Mouse (Mus musculus): Measurements from ENCODE around the gene Map3k11.
"Not testable (repeated sequence)": the region's sequence is repeated elsewhere in the genome, so short reads cannot be mapped to it uniquely, and the experiment has no call there.

The Map3k11 gene

DNA sequence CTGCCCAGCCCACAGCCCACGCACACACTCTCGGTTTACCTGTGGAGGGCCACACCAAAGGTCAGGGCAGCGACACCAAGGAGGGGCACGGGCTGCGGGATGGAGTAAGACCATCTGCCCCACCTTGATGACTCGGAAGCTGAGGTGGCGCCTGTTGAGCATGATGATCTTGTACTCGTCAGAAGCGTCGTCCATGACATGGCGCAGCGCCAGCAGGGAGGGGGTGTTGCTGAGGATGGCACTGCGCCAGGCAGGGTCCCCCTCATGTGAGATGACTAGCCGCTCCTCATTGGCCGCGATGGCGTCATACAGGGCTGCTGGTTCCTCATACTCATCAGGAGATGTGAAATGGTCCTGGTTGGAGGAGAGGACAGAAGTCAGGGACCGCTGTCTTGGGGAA lies 22.2 kb upstream of the Map3k11 start:
- DNase-seq (ENCODE audit: low spot score) = peak; percentile 74

DNA sequence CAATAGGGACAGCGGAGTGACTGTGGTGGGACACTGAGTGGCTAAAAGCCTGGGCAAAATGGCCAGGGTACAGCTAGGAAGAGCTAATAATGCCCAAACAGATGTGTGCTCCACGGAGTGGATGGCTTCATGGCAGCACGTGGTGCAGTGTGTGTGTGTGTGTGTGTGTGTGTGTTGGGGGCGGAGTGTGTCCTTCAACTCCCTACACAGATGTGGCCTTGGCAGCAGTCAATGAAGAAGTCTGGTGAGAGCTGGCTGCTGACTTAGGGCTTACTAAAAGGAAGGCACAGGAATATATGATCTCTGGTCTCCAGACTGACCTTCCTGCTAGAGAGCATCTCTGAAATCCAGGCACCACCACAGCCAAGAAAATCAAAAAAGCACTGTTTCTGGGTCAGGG lies 20.2 kb upstream of the Map3k11 start:
- DNase-seq (ENCODE audit: low spot score) = no peak

DNA sequence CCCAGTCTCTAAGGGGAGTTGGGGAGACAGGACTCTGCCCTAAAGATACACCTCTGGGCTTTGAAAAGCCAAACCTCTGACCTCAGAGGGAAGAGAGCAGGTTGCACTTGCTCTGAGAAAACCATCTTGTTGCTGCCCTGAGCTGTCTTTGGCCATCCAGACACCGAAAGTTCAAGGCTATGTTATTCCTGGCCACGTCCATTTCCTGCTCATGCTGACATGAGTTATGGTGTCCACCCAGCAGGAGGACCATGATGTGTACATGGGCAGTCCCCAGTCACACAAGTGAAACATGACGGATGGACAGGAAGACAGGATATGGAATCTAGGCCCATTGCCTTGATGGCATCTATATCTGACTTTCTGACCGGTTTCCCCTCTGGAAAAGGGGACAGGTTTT lies 8.1 kb upstream of the Map3k11 start:
- no peak for DNase-seq (ENCODE audit: low spot score)

DNA sequence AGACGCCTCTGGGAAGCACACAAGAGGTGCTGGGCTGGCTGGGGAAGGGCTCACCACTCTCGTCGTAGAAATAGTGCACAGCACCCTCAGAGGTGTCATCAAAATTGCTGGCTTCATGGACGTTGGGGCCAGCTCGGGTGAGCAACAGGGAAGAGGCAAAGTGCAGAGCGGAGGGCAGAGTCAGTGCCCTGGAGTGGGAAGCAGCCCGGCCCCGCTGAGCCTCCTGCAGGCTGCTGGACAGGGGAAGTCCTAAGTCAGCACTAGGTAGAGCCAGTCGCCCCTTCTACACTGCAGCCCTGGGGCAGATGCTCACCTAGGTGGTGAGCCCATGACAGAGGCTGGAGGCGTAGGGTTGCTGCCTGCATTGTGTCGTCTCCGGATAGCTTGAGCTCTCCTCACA lies 4.3 kb upstream of the Map3k11 start:
- DNase-seq (ENCODE audit: low spot score) = no peak

DNA sequence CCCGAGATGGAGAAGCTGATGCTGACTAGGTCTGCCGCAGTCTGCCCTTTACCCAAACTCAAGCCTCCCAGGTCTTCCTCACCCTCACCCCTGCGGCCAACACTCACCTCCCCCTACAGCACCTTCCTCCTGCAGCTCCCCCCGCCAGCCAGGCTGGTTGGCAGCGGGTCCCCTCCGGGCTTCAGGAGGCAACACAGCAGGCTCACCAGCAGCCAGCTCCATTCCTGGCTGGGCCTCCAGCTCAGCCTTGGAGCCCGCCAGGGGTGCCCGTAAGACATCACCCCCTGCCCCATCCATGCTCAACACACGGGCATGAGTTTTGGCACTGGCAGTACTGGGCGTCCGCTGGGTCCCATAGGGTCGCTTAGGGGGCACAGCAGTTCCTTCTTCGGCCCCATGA lies 3.6 kb upstream of the Map3k11 start:
- no peak for DNase-seq (ENCODE audit: low spot score)

DNA sequence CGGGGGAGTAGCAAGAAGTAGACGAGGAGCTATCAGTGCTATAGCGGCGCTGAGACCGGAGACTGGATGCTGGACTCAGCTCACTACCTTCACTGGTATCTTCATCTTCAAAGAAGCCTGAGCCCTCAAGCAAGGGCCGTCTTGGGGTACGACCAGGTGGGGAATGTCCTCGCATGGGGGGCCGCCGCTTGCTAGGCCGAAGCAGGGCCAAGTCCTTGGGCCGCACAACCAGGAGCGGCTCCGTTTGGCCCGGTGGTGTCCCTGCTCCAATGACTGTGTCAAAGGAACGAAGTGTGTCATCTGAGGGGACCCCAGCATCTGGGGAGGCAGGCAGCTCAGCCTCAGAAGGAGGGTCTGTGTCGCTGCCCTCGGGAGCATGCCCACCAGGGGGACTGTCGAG lies 3.1 kb upstream of the Map3k11 start:
- no peak for DNase-seq (ENCODE audit: low spot score)

DNA sequence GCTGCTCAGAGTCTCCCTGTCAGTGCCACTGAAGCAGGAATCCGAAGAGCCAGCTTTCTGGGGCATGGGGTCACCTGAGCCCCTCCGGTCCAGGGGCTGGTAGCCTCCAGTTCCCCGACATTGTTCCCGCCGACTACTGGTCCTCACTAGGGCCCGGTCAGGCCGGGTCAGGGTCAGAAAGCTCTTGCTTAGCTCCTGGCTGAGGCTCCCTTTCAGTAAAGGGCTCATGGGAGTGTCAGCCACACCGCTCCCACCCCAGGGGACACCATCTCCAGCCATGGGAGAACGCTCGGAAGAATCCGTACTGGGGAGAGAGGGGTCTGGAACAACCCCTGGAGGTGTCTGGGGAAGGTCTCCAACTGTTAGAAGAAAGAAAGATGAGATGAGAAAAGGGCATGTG lies 2.7 kb upstream of the Map3k11 start:
- no peak for DNase-seq (ENCODE audit: low spot score)

DNA sequence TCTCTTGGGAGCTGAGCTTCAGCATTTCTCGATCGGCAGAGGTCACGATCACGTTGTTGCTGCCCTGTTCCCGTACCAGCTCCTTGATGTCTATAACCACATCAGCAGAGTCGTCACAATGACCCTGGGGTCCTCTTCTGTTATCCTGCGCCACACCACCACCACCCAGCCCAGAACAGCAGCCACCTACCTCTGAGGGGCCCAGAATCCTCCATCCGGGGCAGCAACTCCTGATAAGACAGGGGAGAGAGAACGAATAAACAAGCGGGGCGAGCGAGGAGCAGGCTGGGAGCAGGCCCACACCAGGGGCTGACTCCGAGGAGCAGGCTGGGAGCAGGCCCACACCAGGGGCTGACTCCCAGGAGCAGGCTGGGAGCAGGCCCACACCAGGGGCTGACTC lies 2.1 kb upstream of the Map3k11 start:
- DNase-seq (ENCODE audit: low spot score) = no peak

DNA sequence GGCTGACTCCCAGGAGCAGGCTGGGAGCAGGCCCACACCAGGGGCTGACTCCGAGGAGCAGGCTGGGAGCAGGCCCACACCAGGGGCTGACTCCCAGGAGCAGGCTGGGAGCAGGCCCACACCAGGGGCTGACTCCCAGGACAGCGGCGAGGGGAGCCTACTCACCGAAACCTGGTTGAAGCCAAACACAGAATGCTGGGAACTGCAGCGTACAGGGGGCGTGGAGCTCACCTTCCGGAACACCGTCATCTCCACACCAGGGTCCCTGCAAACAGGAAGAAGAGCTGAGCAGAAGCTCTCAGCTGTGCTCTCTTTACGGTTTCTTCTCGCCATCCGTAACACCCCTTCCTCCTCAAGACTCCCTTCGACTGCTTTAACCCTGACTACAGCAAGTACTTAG lies 1.6 kb upstream of the Map3k11 start:
- not testable (repeated sequence) for DNase-seq (ENCODE audit: low spot score)

DNA sequence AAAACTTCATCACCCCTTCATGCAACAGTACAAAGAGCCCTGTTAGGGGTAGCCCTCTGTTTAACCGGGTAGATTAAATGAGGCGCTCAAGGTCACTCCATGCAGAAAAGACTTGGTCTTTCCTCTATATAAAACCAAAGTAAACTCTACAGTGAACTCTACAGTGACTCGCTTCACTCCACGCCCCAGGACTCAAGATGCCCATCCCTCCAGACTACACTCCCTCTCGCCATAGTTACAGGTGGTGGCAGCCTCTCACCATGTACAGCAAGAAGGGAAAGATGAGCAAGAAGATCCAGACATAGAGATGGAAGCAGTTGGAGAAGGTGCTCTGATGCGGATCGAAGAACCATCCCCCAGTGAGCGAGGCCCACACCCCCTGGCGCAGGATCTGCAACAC lies 804 bp upstream of the Map3k11 start:
- no peak for DNase-seq (ENCODE audit: low spot score)

DNA sequence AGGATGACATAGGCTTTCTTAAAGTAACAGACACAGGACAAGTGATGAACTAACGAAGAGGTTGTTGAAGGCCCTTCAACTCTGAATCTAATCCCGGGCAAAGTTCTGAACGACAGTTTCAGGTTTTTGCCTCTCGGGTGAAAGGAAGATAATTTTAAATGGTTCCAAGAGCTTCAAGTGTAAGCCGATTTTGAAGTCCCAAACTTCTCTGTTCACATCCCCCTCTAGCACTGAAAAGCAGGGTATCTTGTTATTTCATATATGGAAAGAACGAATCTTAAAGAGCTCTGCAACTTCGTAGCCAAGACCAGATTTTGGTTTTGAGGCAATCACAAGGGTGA lies 516 bp downstream of the Map3k11 start:
- DNase-seq (ENCODE audit: low spot score) = no peak

DNA sequence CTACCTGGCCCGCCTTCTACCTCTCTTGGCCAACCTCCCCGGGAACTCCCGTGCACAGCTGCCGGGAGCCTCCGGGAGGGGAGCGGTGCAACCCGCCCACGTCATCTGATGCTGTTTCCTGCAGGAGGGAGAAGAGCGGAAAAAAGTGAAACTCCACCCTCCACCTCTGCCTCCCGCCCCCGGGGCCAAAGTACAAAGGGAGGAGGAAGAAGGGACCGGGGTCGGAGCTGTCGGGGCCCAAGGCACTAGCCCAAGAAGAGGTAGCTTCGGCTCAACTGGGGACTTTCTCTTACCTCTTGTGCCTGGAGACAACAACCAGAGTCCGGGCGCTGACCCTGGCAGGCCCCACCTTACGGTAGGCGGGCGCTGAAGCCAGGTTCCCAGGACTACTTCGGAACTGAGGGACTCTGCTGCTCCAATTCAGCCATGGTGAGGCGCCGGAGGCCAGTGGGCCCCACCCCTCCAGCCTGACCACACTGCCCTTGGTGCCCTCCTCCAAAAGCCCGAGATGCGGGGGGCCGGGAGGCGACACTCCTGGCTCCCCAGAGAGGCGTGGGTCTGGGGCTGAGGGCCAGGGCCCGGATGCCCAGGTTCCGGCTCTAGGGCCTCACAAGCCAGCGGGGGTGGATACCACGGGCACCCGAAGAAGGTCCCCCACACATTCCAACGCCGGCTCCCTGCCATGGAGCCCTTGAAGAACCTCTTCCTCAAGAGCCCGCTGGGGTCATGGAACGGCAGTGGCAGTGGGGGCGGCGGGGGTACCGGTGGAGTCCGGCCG lies 1.2 kb downstream of the Map3k11 start:
- DNase-seq (ENCODE audit: low spot score) = peak; percentile 87

DNA sequence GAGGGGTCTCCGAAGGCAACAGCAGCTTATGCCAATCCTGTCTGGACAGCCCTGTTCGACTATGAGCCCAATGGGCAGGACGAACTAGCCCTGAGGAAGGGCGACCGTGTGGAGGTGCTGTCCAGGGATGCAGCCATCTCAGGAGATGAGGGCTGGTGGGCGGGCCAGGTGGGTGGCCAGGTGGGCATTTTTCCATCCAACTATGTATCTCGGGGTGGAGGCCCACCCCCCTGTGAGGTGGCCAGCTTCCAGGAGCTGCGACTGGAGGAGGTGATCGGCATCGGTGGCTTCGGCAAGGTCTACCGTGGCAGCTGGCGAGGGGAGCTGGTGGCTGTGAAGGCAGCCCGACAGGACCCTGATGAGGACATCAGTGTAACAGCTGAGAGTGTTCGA lies 1.8 kb downstream of the Map3k11 start:
- no peak for DNase-seq (ENCODE audit: low spot score)

DNA sequence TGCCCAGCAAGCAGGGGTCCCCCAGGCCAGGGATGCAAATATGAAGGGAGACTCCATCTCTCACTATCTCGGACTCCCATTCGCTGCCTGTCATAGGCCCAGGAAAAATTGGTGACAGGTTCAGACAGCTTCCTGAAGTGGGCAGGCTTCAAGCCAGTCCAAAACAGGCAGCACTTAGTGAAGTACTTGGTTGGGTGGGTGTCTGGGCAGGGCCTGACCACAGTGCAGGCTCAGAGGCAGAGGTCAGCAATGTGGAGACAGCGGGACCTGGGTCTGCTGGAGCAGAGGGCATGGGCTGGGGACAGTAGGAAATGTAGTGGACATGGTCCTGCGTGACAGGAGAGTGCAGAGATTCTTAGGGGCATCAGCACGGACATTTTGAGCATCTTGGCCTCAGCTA lies 3.1 kb downstream of the Map3k11 start:
- no peak for DNase-seq (ENCODE audit: low spot score)

DNA sequence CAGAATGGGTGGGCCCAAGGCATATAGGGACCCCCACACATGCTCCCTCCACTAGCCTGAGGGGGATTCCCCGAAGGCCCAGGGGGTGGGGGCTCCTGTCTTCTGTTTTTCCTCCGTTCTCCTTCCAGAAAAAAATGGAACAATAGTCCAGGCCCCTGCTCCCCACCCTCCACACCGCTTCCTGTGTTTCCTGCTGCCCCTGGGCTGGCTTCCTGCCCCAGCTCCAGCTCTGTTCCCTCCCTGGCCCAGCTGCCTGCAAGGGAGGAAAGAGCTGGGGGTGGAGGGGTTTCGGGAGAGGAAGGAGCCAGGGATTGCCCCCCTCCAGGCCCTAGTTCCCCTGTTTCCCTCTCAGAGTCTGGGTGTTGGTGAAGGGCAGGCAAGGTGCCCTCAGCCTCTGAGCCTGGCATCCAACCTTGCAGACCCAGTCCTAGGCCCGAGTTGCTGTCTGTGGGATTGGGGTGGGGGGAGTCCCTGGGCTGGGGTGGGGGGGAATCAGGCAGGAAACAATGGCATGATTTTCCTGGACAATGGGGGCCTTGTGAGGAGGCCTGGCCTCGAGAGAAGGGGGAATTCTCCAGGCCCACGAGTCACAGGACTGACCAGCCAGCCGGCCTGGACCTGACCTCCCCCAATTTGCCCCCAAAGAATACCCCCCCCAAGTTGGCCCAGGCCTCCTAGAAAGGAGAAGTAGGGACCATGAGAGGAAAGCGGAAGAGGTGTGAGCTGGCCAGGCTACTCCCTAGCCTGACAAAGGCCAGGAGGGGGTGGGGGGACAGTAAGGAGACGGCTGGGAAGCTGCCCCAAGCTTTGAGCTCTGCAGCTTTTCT lies 3.8 kb downstream of the Map3k11 start:
- no peak for DNase-seq (ENCODE audit: low spot score)

DNA sequence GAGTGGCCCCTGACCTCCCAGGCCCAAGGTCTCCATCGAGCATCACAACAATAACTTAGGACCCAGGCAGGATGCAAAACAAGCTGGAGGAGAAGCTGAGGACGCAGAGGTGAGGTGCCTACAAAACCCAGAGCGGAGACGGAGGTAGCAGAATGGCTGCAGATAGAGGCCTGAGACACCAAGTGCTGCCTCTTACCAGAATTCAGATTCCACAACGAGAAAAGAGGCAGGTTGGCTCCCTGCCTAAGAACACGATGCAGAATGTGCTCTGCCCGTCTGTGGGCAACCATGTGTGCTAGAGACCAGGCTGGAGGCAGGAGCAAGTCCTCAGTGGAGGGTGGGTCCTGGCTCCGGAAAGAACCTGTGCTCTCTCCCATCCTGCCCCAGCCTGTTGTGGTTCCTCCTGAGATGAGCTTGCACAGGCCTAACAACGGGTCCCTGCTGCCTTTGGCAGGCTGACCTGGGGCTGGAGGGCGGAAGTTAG lies 4.4 kb downstream of the Map3k11 start:
- no peak for DNase-seq (ENCODE audit: low spot score)

DNA sequence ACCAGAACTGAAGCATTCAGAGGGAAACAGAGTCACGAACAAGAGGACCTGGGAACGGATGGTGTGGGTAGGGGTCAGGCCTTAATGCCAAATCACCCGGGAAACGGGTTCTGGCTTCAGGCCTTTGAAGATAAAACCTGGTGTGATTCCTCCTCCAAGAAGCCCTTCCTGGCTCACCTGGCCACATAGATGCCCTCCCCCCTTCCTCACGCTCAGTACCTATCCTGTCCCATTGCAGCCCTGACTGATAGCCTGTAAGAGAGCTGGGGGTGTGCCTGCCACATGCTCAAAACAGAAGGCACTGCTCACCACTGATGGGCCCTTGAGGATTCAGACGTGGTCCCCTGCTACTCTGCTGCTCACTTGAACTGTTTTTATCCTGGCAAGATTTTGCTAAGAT lies 5.3 kb downstream of the Map3k11 start:
- DNase-seq (ENCODE audit: low spot score) = no peak

DNA sequence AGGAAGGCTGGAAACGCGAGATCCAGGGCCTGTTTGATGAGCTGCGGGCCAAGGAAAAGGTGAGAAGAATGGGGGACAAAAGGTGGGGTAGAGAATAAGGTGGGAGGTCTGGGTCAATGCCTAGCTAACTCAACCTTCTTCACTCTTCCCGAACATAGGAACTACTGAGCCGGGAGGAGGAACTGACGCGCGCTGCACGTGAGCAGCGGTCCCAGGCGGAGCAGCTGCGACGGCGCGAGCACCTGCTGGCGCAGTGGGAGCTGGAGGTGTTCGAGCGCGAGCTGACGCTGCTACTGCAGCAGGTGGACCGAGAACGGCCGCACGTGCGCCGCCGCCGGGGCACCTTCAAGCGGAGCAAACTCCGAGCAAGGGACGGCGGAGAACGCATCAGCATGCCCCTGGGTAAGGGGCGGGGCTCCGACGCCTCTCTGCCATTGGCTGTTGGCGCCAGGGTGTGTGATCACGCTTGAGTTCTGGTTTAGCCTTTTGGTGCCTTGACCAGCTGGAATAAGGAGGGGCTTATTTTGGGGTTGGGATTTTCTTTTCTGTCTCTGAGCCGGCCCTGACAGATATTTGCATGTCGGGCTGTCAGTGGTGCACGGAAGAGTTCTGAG lies 7.4 kb downstream of the Map3k11 start:
- DNase-seq (ENCODE audit: low spot score) = no peak

DNA sequence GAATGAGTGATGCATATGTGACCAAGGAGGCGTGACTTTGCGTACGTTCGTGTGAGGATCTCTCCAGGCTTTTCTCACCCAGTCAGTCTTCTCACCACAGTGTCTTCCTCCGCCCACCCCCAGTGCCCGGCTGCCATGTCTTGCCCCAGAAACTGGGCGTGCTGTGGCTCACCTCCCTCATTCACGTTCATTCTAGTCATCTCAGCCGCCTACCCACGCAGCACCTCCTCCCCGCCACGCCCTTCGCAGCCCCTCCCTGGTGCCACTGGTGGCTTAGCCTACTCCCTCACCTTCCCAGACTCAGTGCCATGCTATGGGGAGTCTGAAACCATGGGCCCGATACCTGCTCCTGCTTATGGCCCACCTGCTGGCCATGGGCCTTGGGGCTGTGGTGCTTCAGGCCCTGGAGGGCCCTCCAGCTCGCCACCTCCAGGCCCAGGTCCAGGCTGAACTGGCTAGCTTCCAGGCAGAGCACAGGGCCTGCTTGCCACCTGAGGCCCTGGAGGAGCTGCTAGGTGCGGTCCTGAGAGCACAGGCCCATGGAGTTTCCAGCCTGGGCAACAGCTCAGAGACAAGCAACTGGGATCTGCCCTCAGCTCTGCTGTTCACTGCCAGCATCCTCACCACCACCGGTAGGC lies 15.7 kb downstream of the Map3k11 start, which contains the start of gene Kcnk7:
Gene Kcnk7, plus strand, starts transcription at position 205 of the 638 bp plus-strand sequence.
- DNase-seq (ENCODE audit: low spot score) = no peak

DNA sequence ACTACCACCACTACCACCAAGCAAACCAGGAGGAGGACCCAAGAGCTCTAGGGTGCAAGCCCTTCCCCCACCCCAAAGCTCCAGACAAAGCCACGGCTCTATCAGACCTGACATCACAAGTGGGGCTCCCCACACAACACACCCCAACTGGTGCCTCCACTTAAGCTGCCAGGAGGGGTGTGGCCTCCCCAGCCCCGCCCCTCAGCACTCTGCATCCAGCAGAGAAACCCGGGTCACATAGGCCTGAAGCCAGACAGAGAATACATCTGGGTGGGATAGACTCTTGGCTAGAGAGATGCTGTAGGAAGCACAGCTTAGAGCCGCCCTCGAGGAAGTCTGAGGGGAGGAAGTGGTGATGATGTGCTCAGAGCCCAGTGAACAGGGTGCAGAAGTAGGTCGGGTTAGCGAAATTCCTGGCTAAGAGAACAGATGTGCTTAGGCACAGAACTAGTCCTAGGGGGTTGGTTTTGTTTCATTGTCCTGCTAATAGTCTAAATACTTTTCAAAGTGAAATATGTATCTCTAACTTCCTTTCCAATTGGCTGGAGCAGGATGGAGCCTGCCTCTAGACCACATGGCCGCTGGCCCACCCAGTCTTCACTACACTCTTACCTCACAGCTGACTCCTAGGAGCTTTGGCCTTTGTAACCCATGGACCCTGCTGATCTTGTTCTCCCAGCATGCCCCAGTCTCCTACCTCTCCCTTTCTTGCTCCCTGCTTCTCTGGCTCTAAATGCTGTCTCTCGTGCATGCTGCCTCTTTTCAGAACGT lies 16.4 kb downstream of the Map3k11 start:
- peak; percentile 73 for DNase-seq (ENCODE audit: low spot score)

DNA sequence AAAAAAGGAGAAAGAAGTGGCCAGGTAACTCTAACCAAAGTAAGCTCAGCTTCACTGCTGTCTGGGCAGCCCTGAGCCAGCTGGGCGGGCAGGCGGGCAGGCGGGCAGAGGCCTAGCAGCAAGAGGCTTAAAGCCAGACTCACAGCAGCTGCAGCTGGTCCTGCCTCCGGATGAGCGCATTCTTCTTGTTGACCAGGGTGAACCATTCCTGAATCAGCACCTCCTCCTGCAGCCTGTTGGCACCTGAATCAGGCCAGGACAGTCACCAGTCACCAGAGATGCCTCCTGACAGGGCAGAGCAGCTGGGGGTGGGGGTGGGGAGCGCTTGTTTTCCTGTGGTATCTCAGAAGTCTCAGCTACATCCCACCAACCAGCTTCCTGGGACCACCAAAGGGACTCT lies 21.5 kb downstream of the Map3k11 start:
- DNase-seq (ENCODE audit: low spot score) = no peak

DNA sequence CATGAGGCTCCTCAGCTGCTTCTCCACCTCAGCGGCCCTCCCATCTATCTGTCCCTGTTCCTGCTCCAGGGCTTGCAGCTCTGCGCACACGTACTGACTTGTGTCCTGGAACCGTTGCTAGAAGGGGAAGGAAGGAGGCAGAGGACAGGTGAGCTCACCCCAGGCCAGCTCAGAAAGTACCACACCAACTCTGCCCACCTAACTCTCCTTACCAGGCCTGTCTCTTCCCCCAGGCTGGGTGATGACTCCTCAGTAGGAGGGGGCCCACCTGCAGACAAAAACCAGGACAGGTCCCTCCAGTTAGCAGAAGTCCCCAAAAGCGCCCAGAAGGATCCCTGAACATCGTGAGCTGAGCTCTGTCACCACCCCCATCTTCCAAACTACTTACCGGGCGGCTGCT lies 22.0 kb downstream of the Map3k11 start:
- DNase-seq (ENCODE audit: low spot score) = no peak

All from testis, postnatal 10 days (tissue).